Mouse (Mus musculus): ENCODE results near the gene Catsper1. TPM values are rescaled to one million over a fixed set of nuclear protein-coding genes. Genes with fewer than 3 reads are reported as not detected.

Catsper1 gene
- polyA plus RNA-seq, 1 experiment from 2014 or later: not detected

DNA sequence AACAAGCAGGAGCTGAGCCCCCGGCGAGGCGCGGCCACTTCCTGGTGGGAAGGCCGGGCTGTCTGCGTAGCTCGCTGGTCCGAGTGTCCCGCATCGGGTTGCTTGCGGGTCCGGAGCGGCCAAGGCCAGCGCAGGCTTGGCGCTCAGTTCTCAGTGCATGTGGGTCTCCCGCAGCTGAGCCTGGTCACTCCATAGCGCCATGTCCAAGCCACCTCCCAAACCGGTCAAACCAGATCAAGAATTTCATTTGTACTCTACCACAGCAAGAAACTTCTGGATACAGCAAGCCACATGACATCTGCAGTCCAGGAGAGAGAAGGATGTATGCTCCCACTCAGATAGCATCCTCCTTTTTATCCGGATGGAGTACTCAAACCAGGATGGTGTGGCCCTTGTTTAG lies 7.6 kb upstream of the Catsper1 start:
- WGBS (ENCODE audit: insufficient replicate concordance): 71% methylated on average over 19 of the region's 19 CpGs

DNA sequence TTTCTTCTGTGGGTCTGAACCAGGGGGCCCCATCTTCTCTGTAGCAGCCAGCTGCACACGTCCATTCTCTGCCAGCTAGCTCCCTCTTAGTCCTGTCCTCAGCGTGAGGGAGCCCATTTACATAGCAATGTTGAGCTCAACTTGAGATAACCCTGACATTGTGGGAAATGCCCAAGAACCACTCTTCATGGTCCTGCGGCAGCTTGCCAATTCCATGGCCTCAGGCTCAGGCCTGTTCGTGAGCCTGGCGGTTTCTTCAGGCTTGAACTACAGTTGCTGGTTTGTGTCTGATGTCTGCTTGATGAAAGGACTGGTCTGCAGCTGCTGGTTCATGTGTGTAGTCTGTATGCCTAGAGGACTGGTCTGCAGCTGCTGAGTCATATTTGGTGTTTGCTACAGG lies 800 bp upstream of the Catsper1 start:
- 68% methylated on average over 5 of the region's 5 CpGs for WGBS (ENCODE audit: insufficient replicate concordance)

More for the DNA sequence above, 7.6 kb upstream of the Catsper1 start:
- no peaks in the 10 kb centered on the region for H3K36me3 ChIP-seq (replicated peaks; ENCODE audit: insufficient read depth, low read length)
- H3K9ac ChIP-seq (replicated peaks): no peak overlapping the region
- H3K4me1 ChIP-seq (ENCODE audit: insufficient read depth): no peaks in the 10 kb centered on the region
- DNase-seq (no peak), ATAC-seq (no peak)
- H3K27ac ChIP-seq (ENCODE audit: low read depth): no peak overlapping the region
- TF ChIP-seq CTCF (IDR thresholded peaks at IDR 0.05; ENCODE audit: low read depth): no peak
- TF ChIP-seq EP300 (IDR thresholded peaks at IDR 0.05; ENCODE audit: low read depth): no peak
- no peaks in the 10 kb centered on the region for H3K27me3 ChIP-seq (ENCODE audit: insufficient read depth, low read length)
- no peaks in the 10 kb centered on the region for H3K9me3 ChIP-seq (ENCODE audit: low read length)
- no peak overlapping the region for H3K4me2 ChIP-seq (ENCODE audit: low read depth, low read length)
- H3K4me3 ChIP-seq (ENCODE audit: low read depth, low read length): no peak overlapping the region

DNA sequence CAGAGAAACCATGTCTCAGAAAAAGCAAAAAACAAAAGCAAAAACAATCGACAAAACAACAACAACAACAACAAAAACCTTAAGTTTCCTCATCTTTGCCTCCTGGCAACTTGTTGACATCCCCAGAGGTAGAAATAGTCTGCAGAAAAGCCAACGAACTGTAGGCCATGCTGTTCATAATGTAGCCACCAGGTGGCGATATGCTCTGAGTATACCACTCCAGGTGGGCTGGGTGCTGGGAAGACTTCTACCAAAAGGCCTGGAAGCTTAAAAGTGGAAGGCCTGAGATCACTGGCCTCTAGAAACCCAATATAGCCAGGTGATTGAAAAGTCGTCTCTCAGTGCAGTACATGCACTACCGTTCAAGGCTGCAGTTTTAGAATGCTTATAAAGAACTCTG lies 2.4 kb downstream of the Catsper1 start:
- H3K9ac ChIP-seq (replicated peaks): no peak overlapping the region
- H3K4me1 ChIP-seq (ENCODE audit: insufficient read depth): no peaks in the 10 kb centered on the region
- no peak for ATAC-seq
- H3K27ac ChIP-seq (ENCODE audit: low read depth): no peak overlapping the region
- no peaks in the 10 kb centered on the region for H3K27me3 ChIP-seq (ENCODE audit: insufficient read depth, low read length)
- WGBS (ENCODE audit: insufficient replicate concordance): 20% methylated on average over 5 of the region's 5 CpGs
- no peaks in the 10 kb centered on the region for H3K9me3 ChIP-seq (ENCODE audit: low read length)
- TF ChIP-seq CTCF (IDR thresholded peaks at IDR 0.05; ENCODE audit: low read depth): peak; percentile 95
- no peak for TF ChIP-seq EP300 (IDR thresholded peaks at IDR 0.05; ENCODE audit: low read depth)
- peak; percentile 83 for DNase-seq
- no peak overlapping the region for H3K4me3 ChIP-seq (ENCODE audit: low read depth, low read length)
- no peak overlapping the region for H3K4me2 ChIP-seq (ENCODE audit: low read depth, low read length)
- H3K36me3 ChIP-seq (replicated peaks; ENCODE audit: insufficient read depth, low read length): no peaks in the 10 kb centered on the region

More for the DNA sequence above, 800 bp upstream of the Catsper1 start:
- Histone ChIP-seq H3K4me1 (ENCODE audit: insufficient read depth) (no peaks in the 10 kb centered on the region), H3K27me3 (ENCODE audit: insufficient read depth, low read length) (no peaks in the 10 kb centered on the region), H3K4me2 (ENCODE audit: low read depth, low read length) (no peak overlapping the region), H3K9ac (replicated peaks) (no peak overlapping the region), H3K4me3 (ENCODE audit: low read depth, low read length) (no peak overlapping the region), H3K36me3 (replicated peaks; ENCODE audit: insufficient read depth, low read length) (no peaks in the 10 kb centered on the region), H3K27ac (ENCODE audit: low read depth) (no peak overlapping the region), H3K9me3 (ENCODE audit: low read length) (no peaks in the 10 kb centered on the region)
- ATAC-seq: no peak
- TF ChIP-seq EP300 (IDR thresholded peaks at IDR 0.05; ENCODE audit: low read depth): no peak
- no peak for DNase-seq

DNA sequence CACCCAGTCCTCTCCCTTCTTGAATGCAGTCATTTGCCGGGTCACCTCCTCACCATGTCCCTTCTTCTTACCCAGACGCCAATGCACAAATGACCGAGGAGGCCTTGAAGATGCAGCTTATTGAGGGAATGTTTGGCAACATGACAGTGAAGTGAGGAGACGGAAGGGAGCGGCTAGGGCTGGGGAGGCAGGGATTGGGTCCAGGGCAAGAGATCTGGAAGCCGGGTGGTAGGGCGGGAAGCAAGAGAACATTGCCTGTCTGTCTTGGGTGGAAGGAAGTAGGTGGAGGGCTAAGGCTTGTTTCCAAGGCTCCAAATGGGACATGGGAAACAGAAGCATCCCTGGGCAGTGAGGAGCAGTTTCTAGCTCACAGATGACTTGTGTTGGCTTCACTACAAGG lies 5.8 kb downstream of the Catsper1 start:
- no peak overlapping the region for H3K9ac ChIP-seq (replicated peaks)
- H3K36me3 ChIP-seq (replicated peaks; ENCODE audit: insufficient read depth, low read length): no peaks in the 10 kb centered on the region
- H3K9me3 ChIP-seq (ENCODE audit: low read length): no peaks in the 10 kb centered on the region
- no peak overlapping the region for H3K4me2 ChIP-seq (ENCODE audit: low read depth, low read length)
- no peaks in the 10 kb centered on the region for H3K27me3 ChIP-seq (ENCODE audit: insufficient read depth, low read length)
- no peaks in the 10 kb centered on the region for H3K4me1 ChIP-seq (ENCODE audit: insufficient read depth)
- DNase-seq (no peak), ATAC-seq (no peak)
- no peak overlapping the region for H3K27ac ChIP-seq (ENCODE audit: low read depth)
- TF ChIP-seq EP300 (IDR thresholded peaks at IDR 0.05; ENCODE audit: low read depth): no peak
- no peak for TF ChIP-seq CTCF (IDR thresholded peaks at IDR 0.05; ENCODE audit: low read depth)
- no peak overlapping the region for H3K4me3 ChIP-seq (ENCODE audit: low read depth, low read length)
- WGBS (ENCODE audit: insufficient replicate concordance): 78% methylated on average over 7 of the region's 7 CpGs

DNA sequence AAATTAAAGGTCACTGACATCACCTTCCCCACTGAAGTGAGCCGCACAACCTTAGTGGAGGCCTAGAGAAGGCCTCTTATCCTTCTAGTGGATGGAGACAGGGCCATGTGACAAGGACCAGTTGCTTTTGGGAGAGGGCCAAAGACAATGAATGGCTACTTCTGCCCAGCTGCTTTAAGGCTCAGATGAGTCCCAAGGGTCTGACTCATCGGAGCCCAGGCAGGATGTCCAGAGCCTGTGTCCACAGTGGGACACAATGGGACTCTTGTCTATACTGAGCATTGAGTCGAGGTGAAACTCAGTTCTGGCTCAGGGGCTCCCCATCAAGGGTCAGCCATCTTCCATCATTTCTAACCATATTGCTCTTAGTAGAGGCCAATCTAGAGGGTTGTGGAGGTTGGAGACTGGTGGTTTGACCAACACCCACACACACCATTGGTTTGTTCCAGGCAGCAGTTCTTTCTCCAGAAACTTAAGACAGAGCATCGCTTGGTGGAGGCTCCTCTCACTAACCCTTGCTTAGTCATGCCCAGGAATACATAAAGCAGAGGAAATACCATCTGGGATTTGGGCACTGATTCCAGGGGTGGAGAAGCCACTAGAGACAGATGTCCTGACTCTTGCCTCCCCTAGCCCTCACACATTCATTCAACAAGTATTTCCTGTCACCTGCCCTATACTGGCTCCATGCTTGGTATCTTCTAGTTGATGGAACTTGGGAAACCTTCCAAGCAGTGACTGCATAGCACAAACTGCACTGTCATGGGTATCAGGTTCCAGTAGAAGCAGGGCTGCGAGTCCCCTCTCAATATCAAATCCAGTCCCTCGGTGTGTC lies 10.0 kb downstream of the Catsper1 start:
- Histone ChIP-seq H3K9ac (replicated peaks) (no peak overlapping the region), H3K36me3 (replicated peaks; ENCODE audit: insufficient read depth, low read length) (no peaks in the 10 kb centered on the region), H3K27me3 (ENCODE audit: insufficient read depth, low read length) (no peaks in the 10 kb centered on the region), H3K4me2 (ENCODE audit: low read depth, low read length) (no peak overlapping the region), H3K4me1 (ENCODE audit: insufficient read depth) (peaks cover 6% of the 10 kb centered on the region; the same call in 1 of the 2 replicates), H3K4me3 (ENCODE audit: low read depth, low read length) (no peak overlapping the region), H3K27ac (ENCODE audit: low read depth) (no peak overlapping the region), H3K9me3 (ENCODE audit: low read length) (no peaks in the 10 kb centered on the region)
- ATAC-seq (no peak), DNase-seq (no peak)
- WGBS (ENCODE audit: insufficient replicate concordance): 66% methylated on average over 6 of the region's 6 CpGs
- no peak for TF ChIP-seq CTCF (IDR thresholded peaks at IDR 0.05; ENCODE audit: low read depth)
- no peak for TF ChIP-seq EP300 (IDR thresholded peaks at IDR 0.05; ENCODE audit: low read depth)

DNA sequence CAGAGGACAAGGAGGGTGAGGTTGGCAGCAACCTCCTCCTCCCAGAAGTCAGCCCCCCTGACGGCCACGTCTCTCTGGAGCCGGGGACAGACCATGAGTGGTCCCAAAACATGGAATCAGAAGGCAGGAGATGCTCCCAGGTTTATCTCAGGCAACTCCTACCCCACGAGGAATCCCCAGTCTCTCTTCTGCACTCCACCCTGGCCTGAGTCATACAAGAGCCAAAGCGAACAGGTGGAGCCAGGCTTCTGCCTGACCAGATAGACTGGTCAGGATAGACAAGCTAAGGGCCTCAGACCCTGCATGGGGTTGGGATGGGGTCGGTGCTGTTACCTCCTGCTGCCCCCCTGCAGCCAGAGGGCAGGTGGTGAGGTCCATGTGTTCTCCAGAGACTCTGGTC lies 12.5 kb downstream of the Catsper1 start:
- no peaks in the 10 kb centered on the region for H3K36me3 ChIP-seq (replicated peaks; ENCODE audit: insufficient read depth, low read length)
- peaks cover 6% of the 10 kb centered on the region; the same call in 1 of the 2 replicates for H3K4me1 ChIP-seq (ENCODE audit: insufficient read depth)
- no peak overlapping the region for H3K27ac ChIP-seq (ENCODE audit: low read depth)
- no peaks in the 10 kb centered on the region for H3K9me3 ChIP-seq (ENCODE audit: low read length)
- H3K4me2 ChIP-seq (ENCODE audit: low read depth, low read length): no peak overlapping the region
- no peak overlapping the region for H3K4me3 ChIP-seq (ENCODE audit: low read depth, low read length)
- DNase-seq: no peak
- ATAC-seq: no peak
- TF ChIP-seq EP300 (IDR thresholded peaks at IDR 0.05; ENCODE audit: low read depth) (no peak), CTCF (IDR thresholded peaks at IDR 0.05; ENCODE audit: low read depth) (no peak)
- 73% methylated on average over 6 of the region's 6 CpGs for WGBS (ENCODE audit: insufficient replicate concordance)
- H3K27me3 ChIP-seq (ENCODE audit: insufficient read depth, low read length): no peaks in the 10 kb centered on the region
- no peak overlapping the region for H3K9ac ChIP-seq (replicated peaks)
